Mouse (Mus musculus) liver, embryonic 14.5 days (tissue): ENCODE results near the gene Slc25a36.

Source experiments
- CTCF ChIP-seq: IDR thresholded peaks from 2 replicates; pipeline ENCODE4 v1.5.1; 2016; ENCODE audit warnings: antibody characterized with exemption, low read depth, control low read depth
- EP300 ChIP-seq: IDR thresholded peaks from 2 replicates; pipeline ENCODE4 v1.6.1; 2016; ENCODE audit warnings: antibody characterized with exemption, low read depth

DNA sequence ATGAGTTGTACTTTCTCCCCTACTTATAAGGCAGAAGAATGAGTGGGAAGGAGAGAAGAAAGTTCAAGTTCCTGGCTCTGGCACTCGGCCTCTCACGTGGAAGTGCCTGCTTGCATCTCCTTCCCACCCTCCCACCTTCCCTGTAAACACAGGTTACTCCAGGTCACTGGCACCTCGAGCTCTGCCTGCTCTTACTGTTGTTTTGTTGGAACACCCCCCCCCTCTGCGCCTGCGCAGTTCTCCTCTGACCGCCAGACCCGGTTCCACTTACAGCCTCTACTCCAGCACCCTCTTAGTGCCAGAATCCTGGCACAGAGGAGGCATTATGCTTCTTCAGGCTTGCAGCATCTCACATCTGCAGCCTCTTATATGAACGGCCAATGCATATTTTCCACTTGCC is 22.2 kb upstream of the Slc25a36 start:
- no peak for TF ChIP-seq EP300
- TF ChIP-seq CTCF: no peak
